Mouse (Mus musculus) CH12F3 (cell line): ENCODE measurements around the gene Hcrtr2.

ENCODE experiments used
- in situ Hi-C: fragments of 300-500 bp; cut with MboI; formaldehyde crosslinking; loops from 2 replicates; pipeline ENCODE4 v1.14.3; 2020; ENCODE audit warnings: low sequenced_read_pairs

The Hcrtr2 gene

DNA sequence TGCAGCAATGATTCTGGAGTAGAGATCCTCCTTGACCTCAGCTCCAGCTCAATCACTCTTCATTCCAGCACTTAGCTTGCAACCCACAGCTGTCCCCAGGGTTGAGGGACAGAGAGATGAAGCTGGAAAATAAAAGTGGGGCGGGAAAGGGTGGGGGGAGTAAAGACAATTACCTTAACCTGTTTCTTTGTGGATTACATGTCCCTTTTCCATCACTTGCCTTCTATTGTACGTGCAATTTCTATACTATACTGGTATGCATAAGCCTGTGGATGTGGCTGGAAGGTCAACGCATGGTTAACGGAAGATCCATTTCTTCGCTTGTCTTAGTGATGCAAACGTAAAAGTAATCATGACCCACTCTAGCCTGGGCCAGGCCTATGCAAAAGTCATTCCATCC, at the start of gene Hcrtr2:
Hcrtr2 (minus strand) TSS at position 101 of the 400 bp plus-strand sequence.
- in situ Hi-C loops: no loop called here

DNA sequence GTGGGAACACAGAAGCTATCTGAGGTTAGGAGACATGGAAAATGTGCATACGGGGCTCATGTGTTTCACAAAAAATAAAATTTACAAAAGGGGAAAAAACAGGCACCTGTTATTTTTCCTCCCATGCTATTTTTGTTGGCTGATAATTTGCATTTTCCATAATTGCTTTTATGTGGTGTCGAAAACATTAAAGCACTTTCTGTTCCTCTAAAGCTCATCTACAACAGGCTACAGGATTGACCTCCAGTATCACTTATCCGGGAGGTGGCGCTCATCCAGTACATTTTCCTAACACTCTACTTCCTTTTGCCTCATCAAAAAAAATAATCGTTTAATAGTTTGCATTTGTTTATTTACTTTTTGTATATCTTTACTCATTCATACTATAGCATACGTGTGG, 41.2 kb upstream of the Hcrtr2 start:
- in situ Hi-C loops: no loop called here

DNA sequence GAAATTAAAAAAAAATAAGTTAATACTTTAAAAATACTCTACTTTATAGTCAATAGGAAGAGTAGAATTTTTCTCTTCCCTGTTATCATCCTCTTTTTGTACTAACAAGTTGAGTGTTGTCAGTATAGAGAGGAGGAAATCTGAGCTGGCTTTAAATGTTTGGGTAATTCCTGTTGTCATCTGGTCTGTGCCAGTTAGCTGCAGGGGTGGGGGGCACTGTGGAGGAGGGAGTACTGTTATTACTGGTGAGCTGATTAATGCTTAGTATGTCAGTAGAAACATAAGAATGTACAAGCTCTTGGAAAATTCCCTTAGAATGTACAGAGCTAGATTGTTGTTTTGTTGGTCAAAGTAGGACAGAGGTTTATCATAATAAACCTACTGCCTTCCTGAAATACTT, 36.7 kb upstream of the Hcrtr2 start:
- in situ Hi-C loops: no loop called here

DNA sequence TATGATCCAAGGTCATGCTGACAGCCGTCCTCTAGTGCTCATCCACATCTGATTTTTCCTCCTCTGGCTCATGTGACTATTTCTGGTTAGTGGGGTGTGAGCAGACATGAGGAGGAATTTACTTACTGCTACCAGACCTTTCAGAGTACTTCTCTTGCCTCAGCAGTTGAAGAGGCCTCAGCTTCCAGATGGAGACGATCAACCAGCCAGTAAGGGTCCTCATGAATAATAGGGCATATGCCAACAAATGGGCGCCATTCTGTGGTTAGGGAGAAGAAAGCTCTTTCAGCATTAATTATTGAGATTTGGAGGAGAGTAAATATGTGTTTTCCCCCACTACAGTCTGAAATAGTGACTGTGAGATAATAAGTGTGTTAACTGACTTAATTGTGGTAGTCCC, 28.7 kb upstream of the Hcrtr2 start:
- in situ Hi-C loops: no loop called here

DNA sequence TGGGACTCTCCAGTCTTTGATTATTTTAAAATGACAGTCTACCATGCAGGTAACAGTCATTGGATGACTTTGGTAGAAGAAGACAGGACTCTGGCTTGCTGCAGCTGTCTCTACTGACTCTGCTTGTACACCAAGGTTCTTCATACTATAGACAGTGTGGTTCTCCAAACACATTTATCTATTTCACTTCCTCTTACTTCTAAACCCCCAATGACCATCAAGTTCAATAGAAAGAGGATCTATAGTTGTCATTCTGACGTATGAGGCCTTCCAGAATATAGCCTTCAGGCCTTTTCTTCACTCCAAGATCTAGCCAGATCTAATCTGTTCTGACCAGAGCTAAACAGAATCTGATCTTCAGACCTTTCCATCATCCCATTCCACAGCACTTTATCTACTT, 23.6 kb upstream of the Hcrtr2 start:
- in situ Hi-C loops: no loop called here

DNA sequence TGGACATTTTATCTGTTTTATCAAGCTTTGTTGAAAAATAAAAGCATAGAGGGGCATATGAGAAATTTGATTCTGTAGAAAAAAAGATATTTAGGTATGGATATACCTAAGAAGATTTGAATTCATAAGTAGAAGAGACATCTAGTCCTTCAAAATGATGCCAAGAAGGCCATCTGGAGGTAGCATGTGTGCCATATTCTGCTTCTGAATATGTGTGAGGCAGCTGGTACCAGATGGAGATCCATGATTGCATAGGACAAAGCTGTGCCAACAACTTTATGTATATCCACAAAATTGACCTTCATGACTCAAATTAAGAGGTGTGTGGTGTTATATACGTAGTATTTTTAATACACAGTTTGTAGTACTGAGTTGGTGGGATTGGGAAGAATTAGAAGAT, 7.4 kb upstream of the Hcrtr2 start:
- in situ Hi-C loops: no loop called here

DNA sequence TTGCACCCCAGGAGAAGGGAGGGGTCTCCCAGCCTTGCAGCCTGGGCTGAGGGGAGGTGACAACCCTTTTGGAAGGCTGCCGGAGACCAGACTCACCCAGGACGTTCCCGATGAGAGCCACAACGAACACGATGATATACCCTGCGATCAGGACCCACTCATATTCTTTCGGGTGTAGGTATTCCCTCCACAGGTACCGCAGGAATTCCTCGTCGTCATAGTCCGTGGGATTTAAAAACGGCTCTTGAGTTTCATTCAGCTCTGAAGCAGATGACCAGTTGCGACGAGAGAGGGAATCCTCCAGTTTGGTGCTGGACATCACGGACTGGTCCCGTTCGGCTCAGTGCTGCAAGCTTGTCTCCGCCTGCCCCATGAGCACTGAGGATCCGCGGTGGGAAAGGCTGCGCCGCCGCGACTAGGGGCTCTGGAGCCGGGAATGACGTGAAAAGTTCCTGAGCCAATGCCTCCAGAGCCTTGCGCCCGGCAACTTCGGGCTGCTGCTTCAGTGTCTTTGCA, 412 bp downstream of the Hcrtr2 start:
- in situ Hi-C loops: no loop called here

DNA sequence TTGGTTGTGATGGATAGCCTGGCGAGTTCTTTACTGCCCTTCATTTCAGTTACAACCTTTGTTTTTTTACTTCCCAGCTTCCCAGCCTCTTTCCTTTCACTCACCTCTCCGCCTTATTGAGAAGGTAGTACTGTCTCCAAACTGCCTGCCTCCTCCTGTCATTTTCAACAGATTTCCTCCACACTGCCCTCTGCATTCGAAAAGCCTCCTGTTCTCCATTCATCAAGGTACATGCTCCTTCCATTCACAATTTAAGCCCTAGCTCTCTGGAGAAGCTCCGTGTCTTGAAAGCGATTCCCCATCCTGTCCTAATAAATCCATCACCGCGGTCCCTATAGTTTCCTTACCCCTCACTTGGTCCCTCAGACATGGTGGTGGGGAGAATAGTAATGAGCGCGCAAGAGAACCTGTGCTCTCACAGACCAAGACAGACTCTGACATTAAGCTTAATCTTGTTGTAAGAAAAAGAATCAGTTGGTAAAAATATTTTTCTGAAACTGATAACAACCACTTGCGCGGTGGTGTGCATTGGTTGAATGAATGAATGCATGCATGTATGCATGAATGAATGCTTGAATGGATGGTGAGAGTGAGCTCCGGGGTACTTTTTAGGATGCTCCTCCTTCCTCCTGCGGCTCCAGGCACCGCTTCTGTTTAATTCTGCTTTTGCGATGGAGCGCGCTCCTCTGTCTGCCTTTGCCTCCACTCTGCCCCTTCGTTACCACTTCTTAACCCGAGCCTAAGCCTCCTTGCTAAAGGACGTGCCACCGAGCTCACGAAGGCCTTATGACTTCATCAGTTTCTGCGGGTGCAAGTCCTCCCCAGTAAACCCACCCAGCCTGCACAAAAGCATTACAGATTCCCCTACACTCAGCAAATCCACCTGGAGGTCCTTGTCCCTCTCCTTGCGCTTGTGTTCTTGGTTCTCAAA, 1.3 kb downstream of the Hcrtr2 start:
- in situ Hi-C loops: no loop called here

DNA sequence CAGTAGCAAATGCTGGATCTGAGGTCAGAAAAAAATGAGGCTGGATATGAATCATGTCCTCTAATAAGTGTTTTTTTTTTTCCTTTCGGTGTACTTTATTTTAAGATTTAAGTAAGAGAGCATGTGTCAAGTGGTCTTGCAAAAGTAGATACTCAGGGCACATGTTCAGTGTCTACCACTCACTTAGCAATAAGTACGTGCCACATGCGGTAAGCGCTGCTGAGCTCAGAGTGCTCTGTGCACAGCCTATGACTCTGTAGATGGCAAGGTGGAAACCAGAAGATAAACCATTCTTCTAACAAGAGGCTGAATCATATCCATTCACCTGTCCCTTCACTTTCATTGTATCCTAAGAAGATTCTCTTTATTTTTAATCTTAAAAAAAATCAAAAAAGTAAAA, 2.1 kb downstream of the Hcrtr2 start:
- in situ Hi-C loops: no loop called here

DNA sequence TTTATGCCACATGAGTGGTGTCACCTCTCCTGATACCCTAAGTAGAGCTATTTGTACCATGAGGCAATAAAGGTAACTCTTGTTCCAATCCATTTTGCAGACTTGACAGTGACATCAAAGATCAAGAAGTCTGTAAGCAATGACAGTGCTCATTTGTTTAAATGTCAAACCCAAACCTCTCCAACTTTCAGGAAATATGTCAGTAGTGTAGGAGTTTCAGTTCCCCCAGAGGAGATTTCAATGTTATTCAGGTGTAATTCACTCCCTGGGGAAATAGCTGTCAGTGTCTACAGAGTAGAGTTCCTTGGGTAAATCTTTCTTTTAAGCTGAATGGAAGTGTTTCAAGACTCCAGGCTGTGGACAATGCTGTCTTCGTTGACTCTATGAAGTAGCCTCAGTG, 2.9 kb downstream of the Hcrtr2 start:
- in situ Hi-C loops: no loop called here

DNA sequence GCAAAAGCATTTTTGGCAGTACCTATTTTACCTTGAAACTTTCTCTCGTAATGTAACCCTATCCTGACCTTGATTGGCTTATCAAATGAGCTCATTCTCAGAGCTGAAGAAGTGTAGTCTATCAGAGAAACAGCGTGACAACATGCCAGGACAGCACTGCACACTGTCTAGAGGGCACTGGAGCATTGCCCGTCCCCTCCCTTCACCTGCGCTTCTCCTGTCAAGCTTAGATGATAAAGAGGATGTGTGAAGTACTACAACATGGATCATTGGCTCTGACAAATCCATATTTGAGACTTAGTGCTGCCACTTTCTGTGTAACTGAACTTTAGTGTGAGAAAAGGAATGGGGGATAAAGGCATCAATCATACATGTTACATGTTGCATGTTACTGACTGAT, 5.4 kb downstream of the Hcrtr2 start:
- in situ Hi-C loops: no loop called here

DNA sequence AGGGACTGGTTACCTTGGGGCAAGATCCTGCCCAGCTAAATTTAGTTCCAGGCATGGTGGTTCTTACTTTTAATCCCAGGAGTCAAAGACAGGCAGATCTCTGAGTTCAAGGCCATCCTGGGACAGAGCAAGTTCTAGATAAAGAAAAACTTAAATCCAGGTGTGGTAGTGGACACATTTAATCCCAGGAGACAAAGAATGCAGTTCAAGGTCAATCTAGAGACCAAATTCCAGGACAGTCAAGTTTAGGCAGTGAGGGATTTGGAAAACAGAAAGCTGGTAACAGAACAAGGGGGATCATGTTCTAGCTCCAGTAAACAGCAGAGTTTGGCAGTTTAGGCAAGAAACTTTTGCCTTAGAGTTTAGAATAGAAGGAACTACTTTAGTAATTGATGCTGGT, 8.6 kb downstream of the Hcrtr2 start:
- in situ Hi-C loops: no loop called here

DNA sequence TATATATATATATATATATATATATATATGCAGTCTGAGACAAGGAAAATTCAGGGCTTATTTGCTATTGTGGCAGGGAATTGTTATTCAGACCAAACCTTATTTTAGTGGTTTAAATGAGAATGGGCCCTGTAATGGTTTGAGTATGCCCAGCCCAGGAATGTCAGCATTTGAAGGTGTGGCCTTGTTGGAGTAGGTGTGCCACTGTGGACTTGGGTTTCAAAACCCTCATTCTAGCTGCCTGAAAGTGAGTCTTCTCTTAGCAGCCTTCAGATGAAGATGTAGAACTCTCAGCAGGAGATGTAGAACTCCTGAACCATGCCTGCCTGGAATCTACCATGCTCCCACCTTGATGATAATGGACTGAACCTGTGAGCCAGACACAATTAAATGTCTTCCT, 9.7 kb downstream of the Hcrtr2 start:
- in situ Hi-C loops: no loop called here

DNA sequence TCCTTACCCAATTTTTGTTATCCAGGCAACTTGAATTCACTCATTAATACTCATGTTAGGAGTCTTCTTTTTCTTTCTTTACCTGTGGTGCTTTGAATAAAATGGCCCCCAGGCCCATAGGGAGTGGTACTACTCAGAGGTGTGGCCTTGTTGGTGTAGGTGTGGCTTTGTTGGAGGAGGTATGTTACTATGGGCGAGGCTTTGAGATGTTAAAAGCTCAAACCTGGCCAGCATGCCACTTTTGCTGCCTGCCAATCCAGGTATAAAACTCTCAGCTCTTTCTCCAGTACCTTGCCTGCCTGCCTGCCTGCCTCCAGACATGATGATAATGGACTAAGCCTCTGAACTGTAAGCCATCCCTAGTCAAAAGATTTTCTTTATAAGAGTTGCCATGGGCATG, 11.4 kb downstream of the Hcrtr2 start:
- in situ Hi-C loops: no loop called here

DNA sequence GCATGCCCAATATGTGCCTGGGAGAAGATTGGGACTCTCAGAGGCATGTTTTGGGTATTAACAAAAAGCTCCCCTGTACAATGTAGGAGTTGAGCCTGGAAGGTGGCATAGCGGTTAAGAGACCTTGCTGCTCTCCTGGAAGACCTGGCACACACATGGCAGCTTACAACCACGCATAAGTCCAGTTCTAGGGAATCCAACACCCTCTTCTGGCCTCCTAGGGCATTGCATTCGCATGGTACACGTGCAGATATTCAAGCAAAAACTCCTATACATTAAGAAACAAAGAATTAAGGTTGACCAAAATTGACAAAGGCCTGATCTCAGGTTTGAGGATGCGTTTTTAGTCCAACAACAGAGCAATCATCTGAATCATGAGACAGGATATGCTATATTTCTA, 32.3 kb downstream of the Hcrtr2 start:
- in situ Hi-C loops: no loop called here

DNA sequence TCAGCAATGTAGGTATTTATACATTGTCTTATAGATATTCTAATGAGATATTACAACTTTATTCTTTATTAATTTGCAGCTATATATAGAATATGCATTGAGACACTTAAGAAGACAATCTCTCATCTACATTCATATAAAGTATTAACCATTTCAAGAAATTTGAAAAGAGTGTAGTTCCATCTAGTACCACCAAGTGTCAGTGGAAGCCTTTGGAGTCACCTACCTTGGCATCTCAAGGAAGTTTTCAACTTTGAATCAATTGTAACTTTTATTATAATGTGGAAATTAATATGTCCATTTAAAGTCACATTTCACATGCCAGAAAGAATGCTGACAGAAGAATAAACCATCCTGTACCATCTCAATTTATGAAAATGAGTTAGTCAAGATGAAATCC, 52.8 kb downstream of the Hcrtr2 start:
- in situ Hi-C loops: loop anchor here (25.0 kb wide), 1 partner anchor 391 kb away; no protein-coding TSS in a partner anchor

DNA sequence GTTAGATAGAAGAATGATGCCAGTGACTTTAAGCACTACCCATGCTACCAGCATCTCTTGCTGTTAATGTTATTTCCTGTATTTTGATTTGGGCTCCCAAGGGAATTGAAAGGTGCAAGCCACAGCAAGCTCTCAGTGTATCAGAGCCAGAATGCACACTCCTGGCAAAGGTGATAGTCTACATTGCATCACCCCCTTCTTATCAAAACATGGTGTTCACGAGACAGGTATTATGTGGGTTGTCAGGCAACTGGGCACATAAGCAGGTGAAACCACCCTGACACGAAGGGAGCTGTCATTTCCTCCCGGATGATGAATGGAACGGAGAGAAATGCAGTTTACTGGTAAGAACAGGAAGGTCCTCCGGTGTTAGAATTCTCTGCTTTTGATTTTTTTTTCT, 65.9 kb downstream of the Hcrtr2 start:
- in situ Hi-C loops: loop anchor here (25.0 kb wide), 1 partner anchor 405 kb away; no protein-coding TSS in a partner anchor

DNA sequence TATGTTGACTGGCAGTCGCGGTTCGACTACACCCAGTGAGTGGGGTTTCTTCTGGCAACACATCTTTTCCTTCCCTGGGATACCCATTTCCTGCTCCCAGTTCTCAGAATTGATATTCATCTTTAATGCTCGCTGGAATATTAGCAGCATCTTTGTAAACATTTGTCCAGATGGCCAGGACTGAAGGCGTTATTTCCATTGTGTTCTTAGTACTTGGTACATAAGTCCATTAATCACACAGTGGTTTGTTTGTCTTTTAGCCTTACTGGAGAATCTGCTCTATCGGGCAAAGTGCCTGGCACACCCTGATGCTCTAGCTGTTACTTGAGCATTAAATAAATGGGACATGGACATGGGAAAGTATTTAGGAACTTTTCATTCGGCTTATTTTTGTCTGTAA, 71.1 kb downstream of the Hcrtr2 start:
- in situ Hi-C loops: loop anchor here (25.0 kb wide), 1 partner anchor 410 kb away; no protein-coding TSS in a partner anchor

DNA sequence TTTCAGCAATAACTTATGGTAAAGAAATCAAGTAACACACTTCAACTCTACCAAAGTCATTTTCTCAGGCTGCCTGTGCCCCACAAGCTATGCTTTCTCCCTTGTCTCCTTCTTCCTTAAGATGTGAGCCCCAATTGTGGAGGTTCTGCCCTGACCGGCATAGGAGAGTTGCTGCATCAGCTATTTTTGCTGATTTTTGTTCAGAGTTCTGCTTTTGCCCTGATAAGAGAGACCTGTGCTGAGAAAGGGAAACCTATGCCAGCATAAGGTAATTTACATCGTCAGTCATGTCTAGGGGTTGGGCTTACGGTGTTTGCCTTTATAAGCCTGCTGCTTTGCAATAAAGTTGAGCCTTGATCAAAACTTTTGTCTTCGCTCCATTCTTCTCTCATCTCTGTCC, 71.5 kb downstream of the Hcrtr2 start:
- in situ Hi-C loops: loop anchor here (25.0 kb wide), 1 partner anchor 410 kb away; no protein-coding TSS in a partner anchor

DNA sequence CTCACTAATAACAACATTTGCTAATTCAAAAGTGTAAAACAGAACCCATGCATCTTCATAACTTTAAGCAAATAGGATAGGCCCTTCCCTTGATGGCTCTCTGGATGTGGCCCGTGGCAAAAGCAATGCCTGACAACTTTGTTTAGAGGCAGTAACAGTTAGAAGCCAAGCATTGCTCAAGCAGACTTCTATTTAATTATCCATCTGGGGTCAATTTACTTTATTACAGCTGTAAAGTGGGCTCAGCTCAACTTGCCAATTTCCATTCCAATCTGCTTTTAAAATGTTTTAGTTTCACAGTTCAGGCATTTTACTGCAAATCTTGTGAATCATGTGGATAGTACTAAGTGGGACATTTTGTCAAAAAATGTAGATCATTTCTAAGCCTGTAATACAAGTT, 81.3 kb downstream of the Hcrtr2 start:
- in situ Hi-C loops: no loop called here

DNA sequence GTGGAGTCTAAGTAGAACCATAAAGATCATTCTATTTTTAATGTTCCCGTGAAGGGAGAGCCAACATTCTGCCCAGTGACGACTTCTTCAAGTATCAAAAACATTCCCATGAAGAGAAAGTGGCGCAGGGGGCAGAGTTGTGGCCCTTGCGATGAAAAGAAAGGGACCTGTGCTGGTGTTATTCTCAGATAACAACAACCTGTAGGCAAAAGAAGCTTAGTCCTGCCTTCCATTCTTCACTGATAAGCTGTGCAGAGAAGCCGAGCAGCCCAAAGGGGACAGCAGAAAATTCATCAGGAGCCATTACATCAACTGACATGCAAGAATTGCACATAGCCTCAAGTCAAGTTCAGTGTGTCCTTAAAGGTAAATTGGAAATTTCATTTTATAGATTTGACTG, 85.7 kb downstream of the Hcrtr2 start:
- in situ Hi-C loops: no loop called here

DNA sequence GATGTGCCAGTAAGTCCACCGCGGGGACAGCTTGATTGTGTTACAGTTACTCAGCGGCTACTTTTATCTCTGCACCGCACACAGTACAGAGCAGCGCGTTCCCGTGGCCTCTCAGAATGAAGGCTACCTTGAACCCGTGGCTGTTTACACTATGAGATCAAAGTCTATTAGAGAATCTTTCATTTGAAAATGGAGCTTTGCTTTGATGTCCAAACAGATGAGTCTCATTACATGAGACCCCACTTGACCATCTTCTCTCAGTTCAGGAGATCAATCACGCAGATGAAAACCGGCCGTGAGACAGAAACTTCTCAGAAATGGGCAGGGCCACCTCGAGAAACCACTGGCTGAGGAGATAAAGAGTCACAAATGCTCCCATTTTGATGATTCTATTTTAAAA, 86.4 kb downstream of the Hcrtr2 start:
- in situ Hi-C loops: no loop called here
